Mouse (Mus musculus) frontal cortex, adult 2 months (tissue): ENCODE measurements at regions not wholly inside any gene's neighbourhood (a gene's known extent, or its start where the extent isn't known, plus 50 kb on each side); places are given as distances from the start of the nearest gene placed in this dataset.

Experiments
- DNase-seq, 2 experiments: peaks; one replicate each; pipeline ENCODE4 v3.0.0; 2022; ENCODE audit warnings: low spot score in 1 of 2; ENCODE audit errors: extremely low spot score in 1 of 2

- no peak for DNase-seq
Observed at GRCm38 (mm10) chr16:63311676-63312075, 457.6 kb downstream of the Pros1 start.

DNA sequence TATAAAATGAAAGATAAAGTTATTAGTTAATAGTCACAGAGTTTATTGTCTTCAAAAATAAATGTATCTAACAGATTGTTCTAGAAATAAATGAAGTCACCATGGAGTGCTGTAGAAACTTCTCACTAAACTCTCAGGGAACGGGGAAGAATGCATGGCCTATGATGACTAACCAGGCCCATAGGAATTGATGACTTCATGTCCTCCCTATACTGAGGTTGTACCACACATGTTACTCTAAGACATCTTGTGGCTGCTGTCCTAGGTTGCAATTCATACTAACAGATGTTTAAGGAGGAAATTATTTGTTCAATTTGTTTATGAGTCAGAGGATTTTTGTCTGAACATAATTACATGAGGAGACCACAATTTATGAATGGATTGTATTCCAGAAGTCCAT lies 459.4 kb downstream of the Pros1 start:
- DNase-seq, result no peak

DNA sequence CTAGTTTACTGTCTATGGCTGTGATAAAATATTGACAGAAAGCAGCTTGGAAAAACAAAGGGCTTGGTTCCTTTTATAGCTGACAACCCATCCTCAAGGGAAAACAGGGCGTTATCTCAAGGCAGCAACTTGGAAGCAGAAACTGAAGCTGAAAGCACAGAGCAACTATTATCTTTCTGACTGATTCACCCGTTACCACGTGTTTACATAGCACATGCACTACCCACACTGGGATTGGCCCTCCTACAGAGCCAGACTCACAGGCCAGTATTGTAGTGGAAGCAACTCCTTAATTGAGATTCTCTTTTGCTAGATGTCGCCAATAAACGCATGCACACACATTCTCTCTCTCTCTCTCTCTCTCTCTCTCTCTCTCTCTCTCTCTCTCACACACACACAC lies 465.5 kb downstream of the Pros1 start:
- peak in 1 of 2 experiments; percentile 3 for DNase-seq

DNA sequence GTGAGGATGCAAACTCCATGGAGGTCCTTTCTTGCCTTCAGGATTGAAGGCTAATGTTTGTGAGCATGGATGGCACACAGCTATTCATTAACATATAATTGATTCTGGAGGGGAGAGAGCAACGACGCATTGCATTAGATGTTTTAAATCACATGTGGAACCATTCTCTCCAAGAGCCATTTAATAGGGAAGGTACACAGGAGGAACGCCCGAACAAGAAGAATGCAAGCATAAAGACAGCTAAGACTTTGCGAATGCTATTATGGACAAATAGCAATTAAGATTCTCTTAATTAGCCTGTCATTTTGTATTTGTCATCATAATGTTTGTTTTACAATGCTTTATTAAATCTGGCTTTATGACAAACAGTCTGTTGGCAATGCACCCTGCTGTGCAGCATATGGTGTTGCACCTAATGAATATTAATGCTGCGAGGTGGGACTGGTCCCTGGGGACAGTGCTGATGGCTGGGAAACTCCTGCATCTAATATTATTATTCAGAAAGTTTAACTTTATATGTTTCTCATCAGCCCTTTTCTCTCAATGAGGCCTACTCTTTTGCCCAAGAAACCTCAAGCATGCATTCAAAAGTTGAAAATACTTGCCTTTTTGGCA lies 497.5 kb downstream of the Pros1 start:
- no peak for DNase-seq

DNA sequence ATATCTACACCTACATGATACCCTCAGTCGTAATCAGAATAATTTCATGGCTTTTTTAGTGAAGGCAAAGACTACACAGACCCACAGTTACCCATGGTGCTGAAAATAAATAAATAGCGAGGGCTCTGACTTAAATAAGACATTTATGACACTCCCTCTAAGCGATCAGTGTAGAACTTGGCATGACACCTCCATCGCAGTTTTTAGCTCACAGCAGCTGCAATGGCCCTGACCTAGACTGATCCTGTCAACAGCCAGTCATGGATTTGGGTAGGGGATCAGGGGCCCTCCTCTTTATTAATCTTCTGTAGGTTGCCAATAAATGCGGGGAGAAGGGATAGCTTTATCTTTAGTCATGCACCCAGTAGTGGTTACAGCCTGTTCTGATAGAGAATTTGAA lies 494.1 kb downstream of the Epha3 start:
- no peak for DNase-seq

- DNase-seq, result no peak
Observed at GRCm38 (mm10) chr16:63371275-63371674, 492.7 kb downstream of the Epha3 start.

DNA sequence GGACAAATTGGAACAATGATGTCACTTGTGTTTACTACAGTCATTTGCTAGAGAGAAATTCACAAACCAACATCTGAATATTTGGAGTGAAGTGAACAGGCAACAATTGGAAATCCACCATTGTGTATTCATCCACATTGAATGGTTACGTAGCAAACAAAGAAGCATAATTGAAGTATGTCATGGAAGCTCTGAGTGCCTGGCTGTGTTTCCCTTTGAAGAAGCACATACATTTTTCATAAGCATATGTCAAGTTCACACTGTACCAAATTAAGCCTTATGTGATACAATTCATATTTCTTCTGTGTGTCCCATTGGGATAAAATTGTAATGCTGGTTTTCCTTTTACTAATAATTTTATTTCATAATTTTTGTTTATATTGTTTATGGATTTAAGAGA lies 459.0 kb downstream of the Epha3 start:
- no peak for DNase-seq

- peak in 1 of 2 experiments; percentile 5 for DNase-seq
Observed at GRCm38 (mm10) chr16:63412656-63413055, 451.3 kb downstream of the Epha3 start.

DNA sequence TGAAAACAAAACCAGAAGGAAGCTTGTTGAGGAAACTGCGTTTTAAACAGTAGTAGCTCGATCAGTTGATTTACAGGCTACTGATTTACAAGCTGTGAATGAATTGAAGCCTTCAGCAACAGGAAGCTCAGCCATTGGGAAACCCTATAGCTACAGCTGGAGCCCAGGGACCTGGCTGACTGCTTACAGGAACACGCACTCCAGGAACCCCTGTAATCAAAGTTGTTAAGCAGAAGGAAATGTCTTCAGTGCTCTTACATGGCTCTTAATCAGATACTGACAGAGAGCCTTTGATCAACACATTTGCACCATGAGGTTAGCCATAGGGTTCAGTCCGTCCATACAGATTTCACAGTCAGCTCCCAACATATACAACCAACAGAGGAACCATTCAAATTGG lies 411.7 kb downstream of the Epha3 start:
- DNase-seq, result no peak

DNA sequence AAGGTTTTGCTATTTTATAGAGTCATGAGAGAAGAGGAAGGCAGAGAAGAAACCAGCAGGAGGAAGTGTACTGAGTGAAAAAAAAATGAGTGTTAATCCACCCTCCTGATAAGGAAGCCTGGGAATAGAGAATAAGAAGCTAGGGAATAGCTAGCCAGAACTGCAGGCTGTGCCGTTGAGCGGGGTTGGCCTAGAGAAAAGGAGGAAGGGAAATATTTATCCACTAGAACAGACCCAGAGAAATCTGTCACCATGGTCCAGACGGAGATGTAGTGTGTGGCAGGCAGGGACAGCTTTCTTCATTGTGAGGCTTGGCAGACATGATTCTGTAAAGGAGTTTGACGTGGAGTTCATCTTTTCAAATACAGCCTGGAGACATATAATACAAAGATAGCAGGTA lies 397.4 kb downstream of the Epha3 start:
- no peak for DNase-seq

DNA sequence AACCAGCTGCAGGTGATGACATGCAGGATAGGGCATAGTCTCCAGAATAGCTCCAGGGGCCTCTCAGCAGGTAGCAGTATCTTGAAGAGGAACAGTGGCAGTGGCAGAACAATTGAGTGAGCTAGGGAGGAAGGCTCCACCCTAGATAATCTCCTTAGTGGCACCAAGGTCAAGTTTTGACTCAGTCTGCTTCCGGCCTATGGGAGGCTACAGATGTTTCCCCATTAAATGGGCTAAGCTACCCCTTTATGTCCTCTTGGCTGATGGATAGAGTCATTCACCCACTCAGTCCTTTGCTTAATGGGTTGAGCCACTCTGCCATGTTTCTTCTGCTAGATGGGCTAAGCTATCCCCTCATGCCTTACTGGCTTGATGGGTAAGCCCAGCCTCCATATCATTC lies 395.1 kb downstream of the Epha3 start:
- DNase-seq, result no peak
